In the genomic region with DNA sequence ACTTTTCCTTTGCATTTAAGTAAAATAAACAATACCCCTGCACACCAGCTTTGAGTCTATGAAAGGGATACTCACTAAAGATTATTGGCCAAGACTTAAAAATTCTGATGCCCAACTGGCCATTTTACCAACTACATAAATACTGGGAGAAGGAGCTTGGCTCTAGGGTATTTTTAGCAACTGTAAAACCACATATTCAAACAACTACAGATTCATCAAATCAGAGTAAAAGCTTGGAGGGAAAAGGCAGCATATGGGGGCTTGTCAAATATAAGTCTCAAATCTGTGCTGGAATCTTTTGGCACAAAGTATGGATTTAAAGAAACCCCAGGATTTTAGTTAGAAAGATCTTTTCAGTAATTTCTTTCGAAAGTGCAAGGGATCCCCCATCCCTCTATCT, we compare ENCODE assay signal across 34 mouse cellular contexts. TPM values are rescaled to one million over a fixed set of nuclear protein-coding genes. Genes with fewer than 3 reads are reported as not detected.
DNase-seq lines count a peak whose midpoint lies in the region; ATAC-seq and TF ChIP-seq lines count a peak whose summit lies in the region.
"Had no signal": no experiment of that assay in that cellular context is flagged by ENCODE, and none has a peak within 500 bp of the region (broad histone marks: within the 10 kb centered on the region; RNA-seq: fewer than 3 reads in every experiment).

No protein-coding gene starts in this region.

- H3K27me3 ChIP-seq in forebrain, embryonic 14.5 days (replicated peaks; ENCODE audit: control insufficient read depth, insufficient read depth, low read length): no peaks in the 10 kb centered on the region
- no peaks in the 10 kb centered on the region for H3K27me3 ChIP-seq in forebrain, embryonic 10.5 days (ENCODE audit: poor library complexity, severe bottlenecking)
- no peaks in the 10 kb centered on the region for H3K27me3 ChIP-seq in forebrain, postnatal 0 days (ENCODE audit: insufficient read depth, low read length)
- H3K27me3 ChIP-seq in stomach, postnatal 0 days (ENCODE audit: control insufficient read depth, insufficient read depth, low read length): no peaks in the 10 kb centered on the region
- H3K27me3 ChIP-seq: embryonic facial prominence, embryonic 15.5 days; heart, embryonic 12.5 days; heart, embryonic 15.5 days; hindbrain, embryonic 13.5 days; intestine, embryonic 15.5 days had no signal

- H3K27ac ChIP-seq in forebrain, embryonic 14.5 days (ENCODE audit: low read depth, low read length): no peak overlapping the region
- H3K27ac ChIP-seq in forebrain, embryonic 10.5 days: no peak overlapping the region
- H3K27ac ChIP-seq in forebrain, postnatal 0 days (ENCODE audit: low read depth, low read length): no peak overlapping the region
- no peak overlapping the region for H3K27ac ChIP-seq in stomach, postnatal 0 days (replicated peaks)
- H3K27ac ChIP-seq: embryonic facial prominence, embryonic 15.5 days; heart, embryonic 15.5 days; hindbrain, embryonic 10.5 days; hindbrain, embryonic 13.5 days; intestine, embryonic 15.5 days had no signal

- no peak for TF ChIP-seq EP300 in stomach, postnatal 0 days (optimal IDR thresholded peaks at IDR 0.05)

- DNase-seq in forebrain, embryonic 14.5 days (ENCODE audit: low spot score): peak; percentile 33
- no peak for DNase-seq in forebrain, embryonic 10.5 days (ENCODE audit: extremely low spot score, low spot score)
- peak; percentile 26 for DNase-seq in brain, adult 2 months (ENCODE audit: low read depth, low spot score)
- peak; percentile 39 for DNase-seq in brain, embryonic 14.5 days (ENCODE audit: low read depth)
- peak; percentile 55 for DNase-seq in forebrain, postnatal 0 days
- DNase-seq in stomach, postnatal 0 days (ENCODE audit: low spot score): no peak
- DNase-seq: adrenal gland, adult 2 months; adrenal gland, postnatal 25 days; cerebellum, adult 11-12 months; cerebellum, adult 8-10 months; cerebellum, postnatal 10 days; cerebellum, postnatal 36 days; embryo, embryonic 11 days; gastrocnemius, postnatal 25 days; heart, adult 18-20 months; heart, postnatal 10 days; heart, postnatal 36 days; kidney, adult 11 months; kidney, adult 8-10 months had no signal

- TF ChIP-seq POLR2A in brain, embryonic 14.5 days (IDR thresholded peaks at IDR 0.05; ENCODE audit: borderline replicate concordance, extremely low read depth, insufficient read depth, insufficient read length, poor library complexity, severe bottlenecking): no peak

- 88% methylated on average over 1 of the region's 1 CpGs for WGBS in forebrain, embryonic 14.5 days
- WGBS in forebrain, embryonic 10.5 days: 93% methylated on average over 1 of the region's 1 CpGs
- WGBS in forebrain, postnatal 0 days: 66% methylated on average over 1 of the region's 1 CpGs
- WGBS in stomach, postnatal 0 days: 94% methylated on average over 1 of the region's 1 CpGs

- no peak overlapping the region for H3K4me2 ChIP-seq in forebrain, embryonic 14.5 days (ENCODE audit: low read length)
- no peak overlapping the region for H3K4me2 ChIP-seq in forebrain, postnatal 0 days (ENCODE audit: low read depth)
- no peak overlapping the region for H3K4me2 ChIP-seq in stomach, postnatal 0 days (replicated peaks; ENCODE audit: low read depth)
- H3K4me2 ChIP-seq: embryonic facial prominence, embryonic 15.5 days; heart, embryonic 12.5 days; heart, embryonic 15.5 days; hindbrain, embryonic 13.5 days; intestine, embryonic 15.5 days had no signal

- no peaks in the 10 kb centered on the region for H3K9me3 ChIP-seq in forebrain, embryonic 14.5 days (replicated peaks; ENCODE audit: control insufficient read depth, low read length)
- no peaks in the 10 kb centered on the region for H3K9me3 ChIP-seq in forebrain, embryonic 10.5 days
- H3K9me3 ChIP-seq in forebrain, postnatal 0 days (ENCODE audit: low read length): no peaks in the 10 kb centered on the region
- no peaks in the 10 kb centered on the region for H3K9me3 ChIP-seq in stomach, postnatal 0 days (ENCODE audit: control insufficient read depth, low read length)
- H3K9me3 ChIP-seq: embryonic facial prominence, embryonic 15.5 days; heart, embryonic 12.5 days; heart, embryonic 15.5 days; hindbrain, embryonic 10.5 days; hindbrain, embryonic 13.5 days; intestine, embryonic 15.5 days had no signal

- peak; percentile 37; the same call in 1 of the 2 replicates for ATAC-seq in forebrain, embryonic 14.5 days
- ATAC-seq in forebrain, postnatal 0 days: peak; percentile 80
- ATAC-seq in stomach, postnatal 0 days (ENCODE audit: low FRiP score, low TSS enrichment): no peak
- ATAC-seq: CD4-positive, CD25-positive, alpha-beta regulatory T cell, adult 4 months; hindbrain, embryonic 16.5 days; intestine, embryonic 15.5 days had no signal

- no peak for TF ChIP-seq CTCF in brain, embryonic 14.5 days (IDR thresholded peaks at IDR 0.05; ENCODE audit: borderline replicate concordance, extremely low read depth, insufficient read depth, insufficient read length)
- TF ChIP-seq CTCF in forebrain, postnatal 0 days (IDR thresholded peaks at IDR 0.05; ENCODE audit: low read depth): no peak
- TF ChIP-seq CTCF in stomach, postnatal 0 days (IDR thresholded peaks at IDR 0.05; ENCODE audit: low read depth): no peak

- no peaks in the 10 kb centered on the region for H3K4me1 ChIP-seq in forebrain, embryonic 14.5 days (ENCODE audit: control insufficient read depth, insufficient read depth, low read length)
- no peaks in the 10 kb centered on the region for H3K4me1 ChIP-seq in forebrain, embryonic 10.5 days
- H3K4me1 ChIP-seq in forebrain, postnatal 0 days (ENCODE audit: insufficient read depth): no peaks in the 10 kb centered on the region
- H3K4me1 ChIP-seq in stomach, postnatal 0 days (replicated peaks; ENCODE audit: control insufficient read depth, insufficient read depth): no peaks in the 10 kb centered on the region
- H3K4me1 ChIP-seq: embryonic facial prominence, embryonic 15.5 days; heart, embryonic 12.5 days; heart, embryonic 15.5 days; hindbrain, embryonic 10.5 days; hindbrain, embryonic 13.5 days; intestine, embryonic 15.5 days had no signal

- no peak overlapping the region for H3K9ac ChIP-seq in forebrain, embryonic 14.5 days (ENCODE audit: low read length)
- H3K9ac ChIP-seq in forebrain, postnatal 0 days: no peak overlapping the region
- no peak overlapping the region for H3K9ac ChIP-seq in stomach, postnatal 0 days (ENCODE audit: low read length)
- H3K9ac ChIP-seq: embryonic facial prominence, embryonic 15.5 days; heart, embryonic 12.5 days; heart, embryonic 15.5 days; hindbrain, embryonic 13.5 days; intestine, embryonic 15.5 days had no signal

- no peaks in the 10 kb centered on the region for H3K36me3 ChIP-seq in forebrain, embryonic 14.5 days (ENCODE audit: control insufficient read depth, insufficient read depth, low read length)
- H3K36me3 ChIP-seq in forebrain, embryonic 10.5 days (replicated peaks): no peaks in the 10 kb centered on the region
- H3K36me3 ChIP-seq in forebrain, postnatal 0 days (ENCODE audit: insufficient read depth): no peaks in the 10 kb centered on the region
- H3K36me3 ChIP-seq in stomach, postnatal 0 days (ENCODE audit: control insufficient read depth, insufficient read depth, low read length): no peaks in the 10 kb centered on the region
- H3K36me3 ChIP-seq: embryonic facial prominence, embryonic 15.5 days; heart, embryonic 12.5 days; heart, embryonic 15.5 days; hindbrain, embryonic 10.5 days; hindbrain, embryonic 13.5 days; intestine, embryonic 15.5 days had no signal

- H3K4me3 ChIP-seq in forebrain, embryonic 14.5 days (ENCODE audit: low read depth, low read length): no peak overlapping the region
- no peak overlapping the region for H3K4me3 ChIP-seq in forebrain, embryonic 10.5 days
- no peak overlapping the region for H3K4me3 ChIP-seq in forebrain, postnatal 0 days (ENCODE audit: low read depth, low read length)
- H3K4me3 ChIP-seq in stomach, postnatal 0 days (ENCODE audit: low read depth, low read length): no peak overlapping the region
- H3K4me3 ChIP-seq: embryonic facial prominence, embryonic 15.5 days; heart, embryonic 12.5 days; heart, embryonic 15.5 days; hindbrain, embryonic 10.5 days; hindbrain, embryonic 13.5 days; intestine, embryonic 15.5 days had no signal

RNA-seq across cellular contexts. Expression of a gene that starts 20.2 kb away (rescaled TPM):
- polyA plus RNA-seq in forebrain, embryonic 14.5 days (2014; fragmentation: Nextera tagmentation; extraction: Ambion mirVana): not detected in 2 replicates
- polyA plus RNA-seq in forebrain, embryonic 10.5 days (2016; fragmentation: Nextera tagmentation; extraction: Ambion mirVana): not detected in 2 replicates
- polyA plus RNA-seq in brain, embryonic 14.5 days (2012; rRNA removed): not detected in 2 replicates
- not detected in 2 replicates for total RNA-seq in forebrain, postnatal 0 days (2014; rRNA removed)
- not detected in 2 replicates for polyA plus RNA-seq in forebrain, postnatal 0 days (2015; fragmentation: Nextera tagmentation; extraction: Ambion mirVana)
- polyA plus RNA-seq in stomach, postnatal 0 days (2015; fragmentation: Nextera tagmentation; extraction: Ambion mirVana): not detected in 2 replicates
- total RNA-seq: adrenal gland, adult 2 months; adrenal gland, postnatal 25 days; gastrocnemius, adult 8-10 months; gastrocnemius, postnatal 25 days; heart, adult 18-20 months; heart, postnatal 10 days; heart, postnatal 36 days; MEL had no signal
- polyA plus RNA-seq: adrenal gland, adult 2 months; C2C12; CD4-positive, CD25-positive, alpha-beta regulatory T cell, adult 4 months; cortical plate, adult 2 months; embryonic facial prominence, embryonic 11.5 days; embryonic facial prominence, embryonic 15.5 days; frontal cortex, adult 2 months; gonadal fat pad, adult 2 months; heart, embryonic 12.5 days; heart, embryonic 15.5 days; hindbrain, embryonic 10.5 days; hindbrain, embryonic 13.5 days; hindbrain, embryonic 16.5 days; intestine, embryonic 15.5 days had no signal

Comparison
In these comparisons a context has a peak if more than half of its experiments do, and no peak if none do; other contexts are left out.
1. DNase-seq: peak in forebrain, embryonic 14.5 days (single experiment), brain, adult 2 months (single experiment), brain, embryonic 14.5 days (single experiment) and forebrain, postnatal 0 days (single experiment); none in forebrain, embryonic 10.5 days (single experiment) and stomach, postnatal 0 days (single experiment).